Mouse (Mus musculus) cerebellum, adult 11 months (tissue): ENCODE data around the gene Ltb4r1.
A peak's percentile ranks its signal among the peaks of the same experiment; 100 is the strongest.

Experiments
- DNase-seq: peaks from one replicate; pipeline ENCODE4 v3.0.0; 2022

Ltb4r1 gene

DNA sequence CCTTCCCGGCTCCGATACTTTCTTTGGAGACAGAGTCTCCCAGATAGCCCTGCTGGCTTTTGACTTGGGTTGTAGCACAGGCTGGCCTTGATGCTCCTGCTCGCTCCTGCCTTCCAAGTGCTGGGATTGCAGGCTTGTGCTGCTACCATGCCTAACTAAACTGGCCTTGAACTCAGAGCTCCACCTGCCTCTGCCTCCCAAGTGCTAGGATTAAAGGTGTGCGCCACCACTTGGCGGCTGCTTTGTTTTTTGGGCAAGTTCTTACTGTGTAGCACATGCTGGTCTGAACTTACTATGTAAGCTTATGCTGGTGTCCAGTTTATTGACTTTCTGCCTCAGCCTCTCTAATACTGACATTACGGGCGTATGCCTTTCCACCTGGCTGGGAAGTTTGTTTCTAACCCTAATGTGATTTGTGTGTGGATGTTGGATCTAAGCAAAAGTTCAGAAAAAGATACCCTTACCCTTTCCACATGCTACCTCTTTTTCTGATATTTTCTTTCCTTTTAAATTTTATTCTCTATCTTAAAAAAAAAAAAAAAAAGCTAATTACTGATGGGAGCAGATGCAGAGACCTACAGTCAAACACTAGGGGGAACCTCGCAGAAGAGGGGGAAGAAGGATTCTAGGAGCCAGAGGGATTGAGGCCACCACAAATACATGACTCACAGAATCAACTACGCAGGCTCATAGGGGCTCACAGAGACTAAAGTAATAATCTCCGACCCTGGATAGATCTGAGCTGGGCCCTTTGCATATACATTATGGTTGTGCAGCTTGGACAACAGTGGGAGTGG, 18.5 kb upstream of the Ltb4r1 start:
- no peak for DNase-seq

DNA sequence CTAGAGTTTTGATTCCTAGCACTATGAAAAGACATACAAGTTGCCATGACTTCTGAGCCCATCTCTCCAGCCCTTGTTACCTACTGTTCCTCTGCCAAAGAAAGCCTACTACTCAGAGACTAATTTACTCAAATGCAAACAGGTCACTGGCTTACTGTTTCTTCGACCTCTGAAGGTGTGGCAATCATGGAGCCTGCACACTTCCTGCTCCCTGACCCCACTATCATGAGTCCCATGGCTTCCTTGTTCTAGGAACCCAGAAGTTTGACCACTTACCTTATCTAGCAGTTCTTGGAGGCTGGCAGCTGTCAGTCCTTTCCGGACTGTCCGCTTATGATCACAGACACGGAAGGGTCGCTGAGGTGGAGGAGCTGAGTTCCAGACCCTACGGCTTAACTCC, 8.2 kb upstream of the Ltb4r1 start:
- no peak for DNase-seq

DNA sequence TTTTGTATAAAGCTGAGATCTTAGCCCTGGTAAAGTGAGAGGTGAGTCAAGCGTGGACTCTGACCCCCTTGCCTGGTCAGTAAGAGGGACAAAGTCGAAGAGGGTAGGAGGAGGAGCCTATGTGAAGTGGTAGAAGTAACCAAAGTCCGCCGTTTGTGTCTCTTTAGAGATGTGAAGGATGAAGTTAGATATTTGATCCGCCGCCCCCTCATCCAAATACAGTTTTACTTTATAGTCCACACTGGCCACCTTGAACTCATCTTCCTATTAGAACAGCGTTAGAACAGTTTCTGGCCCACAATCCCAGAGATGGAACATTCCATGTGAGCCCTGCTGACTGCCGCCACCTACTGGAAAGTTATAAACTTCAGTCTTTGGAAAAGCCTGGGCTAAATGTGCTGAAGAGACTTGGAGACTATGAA, 7.4 kb upstream of the Ltb4r1 start, which contains the start of gene Cideb:
TSS of gene Cideb (minus strand) at position 96 of the 422 bp plus-strand sequence.
- no peak for DNase-seq

DNA sequence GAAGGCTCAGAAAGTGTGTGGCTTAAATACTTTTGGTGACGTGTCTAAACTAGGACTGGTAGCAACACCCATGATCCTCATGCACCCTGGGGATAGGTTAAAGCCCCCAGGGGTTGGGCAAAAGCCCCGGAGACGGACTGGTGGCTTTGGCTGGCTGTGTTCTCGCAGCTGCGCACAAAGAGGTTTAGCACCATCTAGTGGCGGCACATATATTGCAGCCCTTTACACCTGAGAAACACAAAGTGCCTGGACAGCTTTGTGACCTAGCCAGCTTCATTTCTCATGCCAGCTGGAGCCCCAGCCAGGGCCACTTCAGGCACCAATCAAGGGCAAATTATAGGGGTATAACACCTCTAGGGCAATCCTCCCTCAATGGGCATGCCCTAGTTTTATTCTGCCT, 5.6 kb upstream of the Ltb4r1 start:
- peak; percentile 80 for DNase-seq

DNA sequence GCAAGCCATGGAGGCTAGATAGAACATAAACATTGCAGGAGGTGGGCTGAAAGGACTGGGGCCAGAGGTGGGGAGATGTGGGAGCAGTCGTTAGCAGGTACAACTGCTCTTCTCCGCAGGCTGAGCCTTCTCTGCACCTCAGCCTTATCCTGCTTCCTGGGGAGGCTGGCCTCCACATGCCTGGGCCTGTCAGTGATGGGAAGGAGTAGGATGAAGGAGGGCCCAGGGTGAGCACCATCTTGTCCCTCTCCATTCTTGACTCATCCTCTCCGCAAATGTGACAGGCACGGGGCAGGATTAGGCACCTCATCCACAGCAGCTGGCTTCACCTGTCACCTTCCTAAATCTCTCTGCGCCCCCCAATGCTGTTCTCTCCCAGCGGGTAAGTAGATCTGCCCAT, 4.6 kb upstream of the Ltb4r1 start, which contains the start of gene Ltb4r2:
TSS of gene Ltb4r2 (plus strand) at position 266 of the 400 bp plus-strand sequence.
- no peak for DNase-seq

DNA sequence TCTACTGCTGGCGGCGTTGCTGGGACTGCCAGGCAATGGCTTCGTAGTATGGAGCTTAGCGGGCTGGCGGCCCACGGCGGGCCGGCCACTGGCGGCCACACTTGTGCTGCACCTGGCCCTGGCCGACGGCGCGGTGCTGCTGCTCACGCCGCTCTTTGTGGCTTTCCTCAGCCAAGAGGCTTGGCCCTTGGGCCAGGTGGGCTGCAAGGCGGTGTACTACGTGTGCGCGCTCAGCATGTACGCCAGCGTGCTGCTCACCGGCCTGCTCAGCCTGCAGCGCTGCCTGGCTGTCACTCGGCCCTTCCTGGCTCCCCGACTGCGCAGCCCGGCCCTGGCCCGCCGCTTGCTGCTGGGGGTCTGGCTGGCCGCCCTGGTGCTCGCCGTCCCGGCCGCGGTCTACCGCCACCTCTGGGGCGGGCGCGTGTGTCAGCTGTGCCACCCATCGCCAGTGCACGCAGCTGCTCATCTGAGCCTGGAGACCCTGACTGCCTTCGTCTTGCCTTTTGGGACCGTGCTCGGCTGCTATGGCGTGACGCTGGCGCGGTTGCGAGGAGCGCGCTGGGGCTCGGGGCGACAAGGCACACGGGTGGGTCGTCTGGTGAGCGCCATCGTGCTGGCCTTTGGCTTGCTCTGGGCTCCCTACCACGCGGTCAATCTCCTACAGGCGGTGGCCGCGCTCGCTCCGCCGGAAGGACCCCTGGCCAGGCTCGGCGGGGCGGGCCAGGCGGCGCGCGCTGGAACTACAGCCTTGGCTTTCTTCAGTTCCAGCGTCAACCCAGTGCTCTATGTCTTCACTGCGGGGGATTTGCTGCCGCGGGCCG, 3.6 kb upstream of the Ltb4r1 start:
- DNase-seq = no peak

DNA sequence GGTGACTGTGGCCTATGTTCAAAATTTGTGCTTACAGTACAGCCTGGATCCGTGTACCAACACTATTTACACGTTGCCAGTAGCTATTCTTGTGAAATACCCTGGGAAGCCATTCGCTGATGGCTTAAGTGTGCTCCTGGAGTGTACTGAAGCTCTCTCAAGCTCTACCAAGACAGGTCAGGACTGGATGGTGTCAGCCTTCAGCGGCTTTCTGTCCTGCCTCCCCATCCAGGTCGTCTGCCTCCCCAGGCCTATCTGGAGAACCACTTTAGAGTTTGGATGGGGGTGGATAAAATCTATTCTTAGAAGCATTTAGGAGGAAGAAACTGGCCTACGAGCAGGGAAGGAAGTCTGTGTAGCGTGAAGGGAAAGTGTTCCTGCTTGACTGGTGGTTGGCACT, 2.6 kb upstream of the Ltb4r1 start:
- DNase-seq = no peak

DNA sequence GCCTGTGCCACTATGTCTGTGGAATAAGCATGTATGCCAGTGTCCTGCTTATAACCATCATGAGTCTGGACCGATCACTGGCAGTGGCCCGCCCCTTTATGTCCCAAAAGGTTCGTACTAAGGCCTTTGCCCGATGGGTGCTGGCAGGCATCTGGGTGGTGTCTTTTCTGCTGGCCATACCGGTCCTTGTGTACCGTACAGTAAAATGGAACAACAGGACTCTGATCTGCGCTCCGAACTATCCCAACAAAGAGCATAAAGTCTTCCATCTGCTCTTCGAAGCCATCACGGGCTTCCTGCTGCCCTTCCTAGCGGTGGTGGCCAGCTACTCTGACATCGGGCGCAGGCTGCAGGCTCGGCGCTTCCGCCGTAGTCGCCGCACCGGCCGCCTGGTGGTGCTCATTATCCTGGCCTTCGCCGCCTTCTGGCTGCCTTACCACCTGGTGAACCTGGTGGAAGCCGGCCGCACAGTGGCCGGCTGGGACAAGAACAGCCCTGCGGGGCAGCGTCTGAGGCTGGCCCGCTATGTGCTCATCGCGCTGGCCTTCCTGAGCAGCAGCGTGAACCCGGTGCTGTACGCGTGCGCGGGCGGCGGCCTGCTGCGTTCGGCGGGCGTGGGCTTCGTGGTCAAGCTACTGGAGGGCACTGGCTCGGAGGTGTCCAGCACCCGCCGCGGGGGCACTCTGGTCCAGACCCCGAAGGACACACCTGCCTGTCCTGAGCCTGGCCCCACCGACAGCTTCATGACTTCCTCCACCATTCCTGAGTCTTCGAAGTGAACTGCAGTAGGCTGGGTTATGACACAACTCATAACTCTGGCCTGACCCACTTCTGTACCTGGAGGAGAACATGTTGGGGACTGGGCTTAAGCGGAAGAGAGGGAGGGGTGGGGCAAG, 2.0 kb downstream of the Ltb4r1 start:
- DNase-seq = peak; percentile 74

DNA sequence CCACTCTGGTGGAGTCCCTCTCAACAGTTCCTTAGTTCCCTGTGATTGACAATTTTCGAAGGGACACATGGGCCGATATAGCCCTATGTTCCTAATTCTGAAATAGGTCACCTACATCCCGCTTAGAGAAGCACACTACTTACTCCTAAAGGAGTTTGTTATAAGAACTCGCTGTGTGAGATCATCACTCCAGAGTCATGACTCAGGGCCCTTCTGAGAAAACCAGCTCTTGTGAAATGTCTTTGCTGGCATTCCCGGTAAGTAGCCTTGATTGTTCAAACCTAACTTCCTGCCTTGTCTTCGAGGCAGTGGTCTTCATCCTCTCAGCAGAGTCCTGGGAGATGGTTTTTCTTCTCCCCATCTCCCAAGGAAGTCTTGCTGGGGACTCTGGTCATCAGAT, 2.8 kb downstream of the Ltb4r1 start:
- DNase-seq = no peak

DNA sequence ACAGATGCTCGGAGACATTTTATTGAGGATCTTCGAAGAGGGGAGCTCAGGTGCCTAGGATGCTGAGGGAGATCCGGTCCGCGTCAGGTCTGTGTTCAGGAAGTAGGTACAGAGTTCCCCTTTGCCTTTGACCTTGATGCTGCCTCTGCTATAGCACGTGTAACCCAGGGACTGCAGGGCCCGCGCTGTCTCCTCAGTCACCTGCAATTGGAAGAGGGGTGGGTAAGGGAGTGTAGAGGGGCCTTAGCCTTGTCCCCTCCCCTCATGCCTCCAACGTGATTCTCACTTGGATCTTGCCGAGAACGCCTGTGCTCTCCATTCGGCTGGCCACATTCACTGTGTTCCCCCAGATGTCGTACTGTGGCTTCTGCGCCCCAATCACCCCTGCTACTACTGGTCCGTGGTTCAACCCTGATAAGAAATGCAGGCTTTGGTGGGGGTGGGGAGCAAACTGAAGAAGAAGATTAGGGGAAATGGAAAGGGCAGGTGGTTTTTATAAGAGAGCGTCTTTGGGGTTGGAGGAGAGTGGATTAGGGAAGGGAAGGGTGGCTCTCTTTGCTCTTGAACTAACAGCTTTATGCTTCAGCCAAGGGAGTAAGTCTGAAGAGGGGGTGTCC, 3.4 kb downstream of the Ltb4r1 start:
- DNase-seq = no peak

DNA sequence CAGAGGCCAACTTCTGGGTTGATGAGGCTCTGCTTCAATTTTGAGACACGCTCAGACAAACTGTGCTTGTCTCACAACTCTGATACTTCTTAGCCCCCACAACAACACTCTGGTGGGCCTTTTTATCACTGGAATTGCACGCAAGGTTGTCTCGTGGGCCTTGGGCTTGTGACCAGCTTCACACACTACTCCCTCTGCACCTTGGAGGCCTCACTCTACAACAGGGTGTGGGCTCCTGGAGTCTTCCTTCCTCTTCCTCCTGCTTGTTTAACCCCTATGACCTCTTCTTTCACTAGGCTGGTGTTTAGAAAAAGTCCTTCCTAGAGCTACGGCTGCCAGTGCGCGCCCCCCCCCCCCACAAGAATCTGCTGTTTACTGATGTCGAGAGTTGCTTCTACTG, 10.9 kb downstream of the Ltb4r1 start:
- DNase-seq = no peak

DNA sequence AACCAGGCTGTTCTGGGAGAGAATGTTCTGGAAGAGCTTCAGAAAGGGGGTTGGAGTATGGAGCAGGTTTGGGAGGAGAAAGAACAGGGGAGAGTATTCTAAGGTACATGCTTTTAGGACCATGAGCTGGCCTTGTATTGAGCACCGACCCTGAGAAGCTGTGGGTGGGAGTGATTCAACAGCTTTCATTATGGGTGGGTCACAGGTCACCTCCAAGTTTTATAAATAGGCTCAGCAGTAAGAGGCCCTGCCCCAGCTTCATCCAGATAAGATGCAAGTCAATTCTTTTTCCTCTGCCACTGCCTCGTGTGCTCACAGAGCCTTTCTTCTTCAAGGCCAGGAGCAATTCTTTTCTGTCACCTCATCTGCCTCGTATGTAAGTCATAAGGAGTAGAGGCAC, 11.4 kb downstream of the Ltb4r1 start:
- DNase-seq = no peak

DNA sequence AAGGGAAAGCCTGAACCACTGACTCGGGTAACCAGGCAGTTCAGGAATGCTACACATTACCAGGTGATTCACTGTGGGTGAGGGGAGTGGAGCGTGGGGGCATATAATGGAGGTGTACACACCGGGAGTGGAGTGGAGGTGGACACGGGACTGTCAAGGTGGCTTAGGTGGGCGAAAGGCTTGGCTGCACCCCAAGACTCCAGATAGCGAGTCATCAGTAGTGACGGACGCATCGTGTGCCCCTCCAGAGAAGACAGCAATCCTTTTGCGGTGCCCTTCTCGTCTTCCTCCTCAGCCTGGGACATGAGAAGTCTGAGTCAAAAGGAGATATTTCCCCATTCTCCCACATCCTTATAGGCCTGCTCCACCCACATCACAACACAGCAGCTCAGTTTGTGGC, 12.0 kb downstream of the Ltb4r1 start:
- DNase-seq = no peak

DNA sequence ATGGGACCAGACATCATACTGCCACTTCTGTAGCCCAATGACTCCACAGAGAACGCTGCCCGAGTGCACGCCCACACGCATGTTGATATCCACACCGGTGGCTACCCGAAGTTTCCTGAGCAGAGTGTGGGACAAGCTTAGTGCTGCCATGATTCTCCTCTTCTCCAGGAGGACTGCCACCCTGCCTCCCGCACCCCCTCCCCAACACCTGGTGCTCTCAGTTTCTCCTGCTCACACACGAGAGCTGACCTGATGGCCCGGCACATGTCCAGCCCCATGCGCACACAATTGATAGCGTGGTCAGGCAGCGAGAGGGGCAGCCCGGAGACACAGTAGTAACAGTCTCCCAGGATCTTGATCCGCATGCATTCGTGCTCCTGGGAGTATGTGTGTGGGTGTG, 12.9 kb downstream of the Ltb4r1 start:
- no peak for DNase-seq

DNA sequence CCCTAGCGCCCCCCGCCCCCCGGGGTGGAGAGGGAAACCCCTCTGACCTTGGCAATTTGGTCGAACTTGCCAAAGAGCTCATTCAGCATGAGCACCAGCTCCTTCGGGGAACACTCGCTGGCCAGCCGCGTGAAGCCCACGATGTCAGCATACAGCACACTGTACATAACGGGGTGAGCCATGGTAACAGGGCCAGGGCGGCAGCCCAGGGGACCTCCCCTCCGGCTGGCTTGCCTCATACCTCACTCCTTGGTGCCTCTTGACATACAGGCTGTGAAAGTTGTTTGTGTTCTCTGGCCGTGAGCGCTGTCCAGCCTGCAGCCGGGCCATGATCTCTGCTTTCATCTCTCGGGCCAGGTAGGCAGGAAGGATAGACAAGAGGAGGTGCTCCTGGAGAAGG, 13.9 kb downstream of the Ltb4r1 start:
- no peak for DNase-seq

DNA sequence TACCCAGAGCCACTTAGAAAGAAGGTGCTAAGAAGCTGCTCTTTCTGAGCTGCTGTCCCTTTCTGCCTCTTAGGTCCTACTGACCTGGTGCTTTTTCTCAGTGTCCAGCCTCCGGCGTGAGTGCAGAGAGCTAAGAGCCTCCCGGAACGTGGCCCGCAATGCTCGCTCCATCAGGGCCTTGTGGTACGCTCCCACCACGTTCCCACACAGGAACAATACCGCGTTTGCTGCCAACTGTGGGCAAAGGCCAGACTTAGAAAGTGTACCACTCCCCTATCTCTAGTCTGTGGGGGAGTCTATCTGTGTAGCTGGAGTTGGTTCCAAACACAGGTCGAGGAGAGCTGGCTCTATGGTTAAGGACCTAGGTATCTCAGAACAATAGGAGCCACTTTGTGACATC, 15.0 kb downstream of the Ltb4r1 start:
- no peak for DNase-seq

DNA sequence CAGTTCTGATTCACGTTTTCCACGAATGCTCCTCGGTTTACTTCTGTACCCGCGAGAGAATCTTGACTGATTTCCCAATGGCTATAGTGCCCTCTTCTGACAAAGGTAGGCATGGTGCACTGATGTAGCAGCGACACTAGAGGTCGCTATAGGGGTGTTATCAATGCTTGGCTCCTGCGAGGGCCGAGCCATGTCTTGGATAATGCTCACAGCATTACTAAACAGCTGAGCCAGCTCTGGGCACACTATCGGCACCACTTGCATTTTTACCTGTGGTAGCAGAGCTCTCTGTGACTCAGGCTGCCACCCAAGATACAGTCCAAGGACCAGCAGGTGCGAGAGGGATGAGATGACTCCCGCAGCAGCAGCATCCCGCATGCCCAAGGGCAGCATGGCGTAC, 15.5 kb downstream of the Ltb4r1 start:
- DNase-seq = peak; percentile 50

DNA sequence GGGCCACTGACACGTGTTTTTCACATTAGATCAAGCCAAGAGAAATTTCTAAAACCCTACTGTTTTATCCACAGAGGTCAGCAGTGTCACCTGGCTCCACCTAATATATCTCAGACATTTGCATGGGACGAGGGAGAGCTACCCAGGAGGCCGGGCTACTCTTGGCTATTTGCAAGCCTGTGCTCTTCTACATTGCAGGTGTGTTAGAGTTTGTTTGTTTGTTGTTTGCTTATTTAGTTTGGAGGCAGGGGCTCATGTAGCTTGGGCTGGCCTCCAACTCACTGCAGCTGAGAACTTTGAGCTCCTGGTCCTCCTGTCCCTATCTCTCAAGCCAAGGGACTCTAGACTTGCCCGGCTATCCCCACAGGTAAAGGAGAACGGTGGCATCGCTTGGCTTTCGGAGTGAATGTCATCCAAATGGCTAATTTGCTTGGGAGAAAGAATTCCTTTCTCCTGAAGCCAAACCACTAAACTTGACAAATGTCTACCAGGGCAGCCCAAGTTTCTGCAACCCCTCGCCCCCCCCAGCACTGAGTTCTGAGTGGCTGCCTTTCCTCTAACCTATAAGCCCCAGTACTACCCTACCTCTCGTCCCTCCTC, 16.7 kb downstream of the Ltb4r1 start:
- DNase-seq = no peak

DNA sequence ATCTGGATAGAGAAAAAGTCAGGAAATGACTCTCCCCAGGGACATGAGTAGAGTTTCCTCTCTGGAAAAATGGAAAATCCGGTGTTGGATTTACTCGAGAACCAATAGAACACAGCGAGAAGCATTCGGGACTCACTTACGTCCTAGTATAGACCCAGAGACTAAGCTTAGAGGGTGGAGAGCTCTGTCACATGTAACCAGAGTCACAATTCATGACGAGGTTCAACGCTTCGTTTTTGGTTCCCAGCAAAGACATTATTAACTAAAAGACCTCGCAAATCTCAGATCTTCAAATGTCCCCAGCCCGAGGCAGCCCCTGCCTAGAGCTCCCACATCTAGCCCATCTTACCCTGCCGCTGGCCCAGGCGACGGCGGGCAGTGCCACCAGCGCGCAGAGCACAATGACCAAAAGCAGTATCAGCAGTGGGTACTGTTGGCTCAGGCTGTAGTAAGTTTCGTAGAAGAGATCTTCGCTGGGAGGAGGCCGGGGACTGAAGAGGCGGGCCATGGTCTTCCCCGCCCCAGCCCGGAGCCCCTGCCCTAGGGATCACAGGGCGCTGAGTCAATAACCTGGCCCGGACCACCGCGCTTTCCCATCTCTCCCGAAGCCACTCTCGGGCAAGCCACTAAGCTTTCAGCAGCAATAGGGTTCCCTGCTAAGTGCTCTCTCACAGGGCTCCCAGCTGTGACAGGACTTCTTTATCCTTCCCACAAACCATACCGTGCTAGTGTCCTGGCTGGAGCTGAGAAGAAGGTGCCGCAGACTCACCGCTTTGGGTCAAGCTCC, 17.6 kb downstream of the Ltb4r1 start:
- DNase-seq = no peak

DNA sequence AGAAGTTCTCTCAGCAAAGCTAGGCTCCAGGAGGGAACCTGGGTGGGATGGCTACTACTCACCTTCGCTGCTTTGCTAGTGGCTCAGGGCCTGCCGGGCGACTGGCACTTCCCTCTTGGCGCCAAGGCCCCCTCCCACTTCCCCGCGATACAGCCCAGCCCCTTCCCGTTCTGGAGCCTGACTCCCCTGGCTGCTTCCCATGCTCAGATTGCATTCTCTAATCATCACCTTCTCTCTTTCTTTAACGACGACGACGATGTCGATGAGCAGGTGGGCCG, 18.1 kb downstream of the Ltb4r1 start, which contains the start of gene Adcy4:
TSS of gene Adcy4 (minus strand) at position 138 of the 278 bp plus-strand sequence.
- no peak for DNase-seq

DNA sequence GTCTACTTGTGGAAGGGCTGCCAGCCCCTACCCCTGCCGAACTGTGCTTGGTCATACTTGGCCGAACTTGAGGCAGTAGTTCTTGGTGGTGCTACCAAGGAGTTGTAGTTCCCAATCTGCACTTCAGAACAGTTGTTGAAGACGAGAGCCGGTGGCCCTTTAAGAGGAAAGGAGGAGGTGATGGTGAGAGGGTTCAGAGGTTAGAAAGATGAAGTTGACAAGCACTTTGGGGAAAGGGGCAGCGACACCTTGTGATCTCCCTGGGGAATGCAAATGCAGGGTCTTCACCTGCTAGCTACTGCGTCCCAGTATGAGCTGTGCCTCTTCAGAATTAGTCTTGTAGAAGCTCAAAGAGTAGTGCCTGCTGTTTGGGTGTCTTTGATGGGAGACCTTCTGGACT, 19.4 kb downstream of the Ltb4r1 start:
- DNase-seq = no peak

DNA sequence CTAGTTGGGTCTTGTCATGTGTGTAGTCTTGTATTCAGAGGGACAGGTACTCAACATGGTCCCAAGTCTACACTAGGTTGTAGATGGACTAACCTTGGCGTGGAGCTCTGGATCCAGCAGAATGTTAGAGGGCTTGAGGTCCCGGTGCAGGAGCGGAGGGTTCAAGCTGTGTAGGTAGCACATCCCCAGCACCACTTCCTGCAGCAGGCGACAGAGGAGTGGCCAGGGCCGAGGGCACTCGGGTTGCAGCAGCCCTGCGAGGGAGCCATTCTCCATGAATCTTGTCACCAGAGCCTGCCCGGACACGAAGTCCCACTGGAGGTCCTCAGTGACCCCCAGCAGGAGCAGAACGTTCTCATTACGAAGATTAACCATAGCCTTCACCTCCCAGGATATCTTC, 22.0 kb downstream of the Ltb4r1 start:
- no peak for DNase-seq
